Mouse (Mus musculus): Measurements from ENCODE around the gene Msmp. TPM values are rescaled to one million over a fixed set of nuclear protein-coding genes. Genes with fewer than 3 reads are reported as not detected.

Msmp gene
- polyA plus RNA-seq, 1 experiment from 2014 or later = 0.23 TPM

Small RNA genes lying within 50 kb of the gene (microRNA-seq; reads per million reads assigned to microRNA genes)
- gene Gm25262 (ENCODE audit: borderline number of aligned reads) = not detected

Other genes with a start within 250 kb of the Msmp start
- gene Rusc2, start 202.5 kb downstream of the Msmp start, polyA plus RNA-seq (2015; fragmentation: Nextera tagmentation; extraction: Ambion mirVana) = 0.48 and 0.69 TPM in 2 replicates
- 0.14 and 0.19 TPM in 2 replicates for gene Fam166b, start 155.4 kb downstream of the Msmp start, polyA plus RNA-seq (2015; fragmentation: Nextera tagmentation; extraction: Ambion mirVana)
- gene Tesk1, start 142.6 kb downstream of the Msmp start, polyA plus RNA-seq (2015; fragmentation: Nextera tagmentation; extraction: Ambion mirVana) = 2.1 and 2.8 TPM in 2 replicates
- gene Cd72, start 129.9 kb downstream of the Msmp start, polyA plus RNA-seq (2015; fragmentation: Nextera tagmentation; extraction: Ambion mirVana) = 6.4 and 6.6 TPM in 2 replicates
- gene Sit1, start 100.8 kb downstream of the Msmp start, polyA plus RNA-seq (2015; fragmentation: Nextera tagmentation; extraction: Ambion mirVana) = 138 and 168 TPM in 2 replicates
- gene Ccdc107, start 91.6 kb downstream of the Msmp start, polyA plus RNA-seq (2015; fragmentation: Nextera tagmentation; extraction: Ambion mirVana) = 85.1 and 92.8 TPM in 2 replicates
- gene Arhgef39, start 84.8 kb downstream of the Msmp start, polyA plus RNA-seq (2015; fragmentation: Nextera tagmentation; extraction: Ambion mirVana) = 35.5 and 37.1 TPM in 2 replicates
- gene Car9, start 77.5 kb downstream of the Msmp start, polyA plus RNA-seq (2015; fragmentation: Nextera tagmentation; extraction: Ambion mirVana) = 1.6 TPM in 2 replicates
- 28.1 and 34.2 TPM in 2 replicates for gene Tpm2, start 60.7 kb downstream of the Msmp start, polyA plus RNA-seq (2015; fragmentation: Nextera tagmentation; extraction: Ambion mirVana)
- gene Creb3, start 22.2 kb downstream of the Msmp start, polyA plus RNA-seq (2015; fragmentation: Nextera tagmentation; extraction: Ambion mirVana) = 51.7 and 61.2 TPM in 2 replicates
- 80.7 and 87.0 TPM in 2 replicates for gene Tln1, start 21.8 kb downstream of the Msmp start, polyA plus RNA-seq (2015; fragmentation: Nextera tagmentation; extraction: Ambion mirVana)
- gene Rgp1, start 5.8 kb downstream of the Msmp start, polyA plus RNA-seq (2015; fragmentation: Nextera tagmentation; extraction: Ambion mirVana) = 18.9 and 21.1 TPM in 2 replicates
- 26.9 and 29.3 TPM in 2 replicates for gene Gba2, start 5.6 kb downstream of the Msmp start, polyA plus RNA-seq (2015; fragmentation: Nextera tagmentation; extraction: Ambion mirVana)
- gene Npr2, start 47.4 kb upstream of the Msmp start, polyA plus RNA-seq (2015; fragmentation: Nextera tagmentation; extraction: Ambion mirVana) = 0.75 and 0.91 TPM in 2 replicates
- gene Spag8, start 69.1 kb upstream of the Msmp start, polyA plus RNA-seq (2015; fragmentation: Nextera tagmentation; extraction: Ambion mirVana) = 0.14 and 0.66 TPM in 2 replicates
- 74.1 and 74.7 TPM in 2 replicates for gene Hint2, start 72.0 kb upstream of the Msmp start, polyA plus RNA-seq (2015; fragmentation: Nextera tagmentation; extraction: Ambion mirVana)
- gene Tmem8b, start 84.5 kb upstream of the Msmp start, polyA plus RNA-seq (2015; fragmentation: Nextera tagmentation; extraction: Ambion mirVana) = 0.76 and 1.1 TPM in 2 replicates
- 3.2 and 3.3 TPM in 2 replicates for gene Fam221b, start 84.7 kb upstream of the Msmp start, polyA plus RNA-seq (2015; fragmentation: Nextera tagmentation; extraction: Ambion mirVana)
- gene Olfr70, start 116.3 kb upstream of the Msmp start, polyA plus RNA-seq (2015; fragmentation: Nextera tagmentation; extraction: Ambion mirVana) = not detected in 2 replicates
- gene Olfr71, start 125.8 kb upstream of the Msmp start, polyA plus RNA-seq (2015; fragmentation: Nextera tagmentation; extraction: Ambion mirVana) = not detected in 2 replicates
- gene Hrct1, start 142.7 kb upstream of the Msmp start, polyA plus RNA-seq (2015; fragmentation: Nextera tagmentation; extraction: Ambion mirVana) = 1.1 and 1.5 TPM in 2 replicates
- 0.28 and 0.43 TPM in 2 replicates for gene Spaar, start 145.5 kb upstream of the Msmp start, polyA plus RNA-seq (2015; fragmentation: Nextera tagmentation; extraction: Ambion mirVana)
- not detected in 2 replicates for gene Olfr159, start 186.5 kb upstream of the Msmp start, polyA plus RNA-seq (2015; fragmentation: Nextera tagmentation; extraction: Ambion mirVana)
- gene Olfr156, start 239.4 kb upstream of the Msmp start, polyA plus RNA-seq (2015; fragmentation: Nextera tagmentation; extraction: Ambion mirVana) = not detected in 2 replicates